Mouse (Mus musculus): Measurements from ENCODE around the gene Mras. TPM values are rescaled to one million over a fixed set of nuclear protein-coding genes. Genes with fewer than 3 reads are reported as not detected.

The Mras gene
- polyA plus RNA-seq, 1 experiment from 2014 or later = 56.8 TPM

- H3K9ac ChIP-seq (ENCODE audit: low read length) = no peak overlapping the region
- DNase-seq (ENCODE audit: low spot score) = no peak
- H3K9me3 ChIP-seq (replicated peaks; ENCODE audit: control insufficient read depth, low read length) = no peaks in the 10 kb centered on the region
- H3K4me3 ChIP-seq (ENCODE audit: low read depth, low read length) = no peak overlapping the region
- no peak for ATAC-seq
- WGBS = 67% methylated on average over 8 of the region's 8 CpGs
- no peak overlapping the region for H3K27ac ChIP-seq (ENCODE audit: low read depth, low read length)
- no peak overlapping the region for H3K4me2 ChIP-seq (ENCODE audit: low read length)
- H3K27me3 ChIP-seq (replicated peaks; ENCODE audit: control insufficient read depth, insufficient read depth, low read length) = no peaks in the 10 kb centered on the region
- H3K4me1 ChIP-seq (ENCODE audit: control insufficient read depth, insufficient read depth, low read length) = no peaks in the 10 kb centered on the region
- peaks cover 55% of the 10 kb centered on the region for H3K36me3 ChIP-seq (ENCODE audit: control insufficient read depth, insufficient read depth, low read length)
These were observed 47.7 kb downstream of the Mras start for GRCm38 (mm10) chr9:99389506-99389905.

DNA sequence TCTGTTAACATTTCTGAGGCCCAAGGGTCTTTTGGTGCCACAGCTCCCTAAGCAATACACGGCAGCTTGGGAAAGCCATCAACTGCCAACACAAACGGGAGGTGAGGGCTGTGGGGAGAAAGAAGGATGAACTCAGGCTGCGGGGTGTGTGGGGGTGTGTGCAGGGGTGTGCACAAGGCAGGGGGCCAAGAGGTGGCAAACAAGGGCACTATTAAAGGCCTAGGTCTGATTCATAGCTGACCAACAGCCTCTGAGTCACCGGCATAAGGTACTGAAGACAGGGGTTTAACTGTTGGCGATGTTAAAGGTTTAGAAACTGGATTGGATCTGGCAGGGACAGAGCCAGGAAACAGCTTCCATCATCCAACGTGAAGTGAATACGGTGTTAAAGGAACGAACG lies 48.3 kb downstream of the Mras start:
- Histone ChIP-seq H3K4me2 (ENCODE audit: low read length) (no peak overlapping the region), H3K27ac (ENCODE audit: low read depth, low read length) (peak overlapping the region; percentile 14; the same call in 1 of the 2 replicates), H3K4me3 (ENCODE audit: low read depth, low read length) (no peak overlapping the region), H3K9ac (ENCODE audit: low read length) (no peak overlapping the region), H3K27me3 (replicated peaks; ENCODE audit: control insufficient read depth, insufficient read depth, low read length) (no peaks in the 10 kb centered on the region), H3K4me1 (ENCODE audit: control insufficient read depth, insufficient read depth, low read length) (no peaks in the 10 kb centered on the region), H3K9me3 (replicated peaks; ENCODE audit: control insufficient read depth, low read length) (no peaks in the 10 kb centered on the region), H3K36me3 (ENCODE audit: control insufficient read depth, insufficient read depth, low read length) (peaks cover 55% of the 10 kb centered on the region)
- ATAC-seq (no peak), DNase-seq (ENCODE audit: low spot score) (no peak)
- WGBS = 80% methylated on average over 9 of the region's 9 CpGs

- H3K4me1 ChIP-seq (ENCODE audit: control insufficient read depth, insufficient read depth, low read length) = no peaks in the 10 kb centered on the region
- no peaks in the 10 kb centered on the region for H3K27me3 ChIP-seq (replicated peaks; ENCODE audit: control insufficient read depth, insufficient read depth, low read length)
- H3K9ac ChIP-seq (ENCODE audit: low read length) = no peak overlapping the region
- WGBS = 73% methylated on average over 5 of the region's 5 CpGs
- peaks cover 55% of the 10 kb centered on the region for H3K36me3 ChIP-seq (ENCODE audit: control insufficient read depth, insufficient read depth, low read length)
- no peaks in the 10 kb centered on the region for H3K9me3 ChIP-seq (replicated peaks; ENCODE audit: control insufficient read depth, low read length)
- no peak overlapping the region for H3K4me3 ChIP-seq (ENCODE audit: low read depth, low read length)
- H3K27ac ChIP-seq (ENCODE audit: low read depth, low read length) = no peak overlapping the region
- DNase-seq (ENCODE audit: low spot score) (no peak), ATAC-seq (no peak; the same call in 1 of the 2 replicates)
- H3K4me2 ChIP-seq (ENCODE audit: low read length) = no peak overlapping the region
These were observed 49.1 kb downstream of the Mras start for GRCm38 (mm10) chr9:99388078-99388477.

GRCm38 (mm10) chr9:99382556-99382955 lies 54.6 kb downstream of the Mras start:
- H3K9ac ChIP-seq (ENCODE audit: low read length) = no peak overlapping the region
- H3K4me2 ChIP-seq (ENCODE audit: low read length) = no peak overlapping the region
- 84% methylated on average over 9 of the region's 9 CpGs for WGBS
- no peaks in the 10 kb centered on the region for H3K4me1 ChIP-seq (ENCODE audit: control insufficient read depth, insufficient read depth, low read length)
- no peaks in the 10 kb centered on the region for H3K27me3 ChIP-seq (replicated peaks; ENCODE audit: control insufficient read depth, insufficient read depth, low read length)
- ATAC-seq (no peak), DNase-seq (ENCODE audit: low spot score) (no peak)
- H3K36me3 ChIP-seq (ENCODE audit: control insufficient read depth, insufficient read depth, low read length) = peaks cover 13% of the 10 kb centered on the region
- no peaks in the 10 kb centered on the region for H3K9me3 ChIP-seq (replicated peaks; ENCODE audit: control insufficient read depth, low read length)
- H3K4me3 ChIP-seq (ENCODE audit: low read depth, low read length) = no peak overlapping the region
- H3K27ac ChIP-seq (ENCODE audit: low read depth, low read length) = no peak overlapping the region

DNA sequence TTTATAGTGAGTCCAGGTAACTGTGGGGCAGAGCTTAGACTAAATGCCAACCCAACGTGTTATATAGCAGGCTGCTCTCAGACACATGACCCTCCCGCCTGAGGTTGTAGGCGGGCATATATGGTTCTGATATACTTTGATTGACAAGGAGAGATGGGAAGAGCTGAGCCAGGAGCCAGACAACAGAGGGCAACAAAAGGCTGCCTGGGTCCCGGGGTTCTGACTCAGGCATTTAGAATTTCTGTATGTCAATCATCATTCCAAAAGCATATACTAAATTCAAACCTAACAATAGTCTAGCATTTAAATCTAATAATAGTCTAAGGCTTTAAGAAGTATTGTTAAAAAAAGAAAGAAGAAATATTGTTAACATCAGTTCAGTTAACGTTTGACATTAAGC lies 58.0 kb downstream of the Mras start:
- ATAC-seq = no peak
- Histone ChIP-seq H3K9ac (ENCODE audit: low read length) (no peak overlapping the region), H3K9me3 (replicated peaks; ENCODE audit: control insufficient read depth, low read length) (no peaks in the 10 kb centered on the region), H3K27me3 (replicated peaks; ENCODE audit: control insufficient read depth, insufficient read depth, low read length) (no peaks in the 10 kb centered on the region), H3K27ac (ENCODE audit: low read depth, low read length) (no peak overlapping the region), H3K4me2 (ENCODE audit: low read length) (no peak overlapping the region), H3K4me1 (ENCODE audit: control insufficient read depth, insufficient read depth, low read length) (no peaks in the 10 kb centered on the region), H3K4me3 (ENCODE audit: low read depth, low read length) (no peak overlapping the region), H3K36me3 (ENCODE audit: control insufficient read depth, insufficient read depth, low read length) (no peaks in the 10 kb centered on the region)
- 67% methylated on average over 5 of the region's 5 CpGs for WGBS
- no peak for DNase-seq (ENCODE audit: low spot score)

DNA sequence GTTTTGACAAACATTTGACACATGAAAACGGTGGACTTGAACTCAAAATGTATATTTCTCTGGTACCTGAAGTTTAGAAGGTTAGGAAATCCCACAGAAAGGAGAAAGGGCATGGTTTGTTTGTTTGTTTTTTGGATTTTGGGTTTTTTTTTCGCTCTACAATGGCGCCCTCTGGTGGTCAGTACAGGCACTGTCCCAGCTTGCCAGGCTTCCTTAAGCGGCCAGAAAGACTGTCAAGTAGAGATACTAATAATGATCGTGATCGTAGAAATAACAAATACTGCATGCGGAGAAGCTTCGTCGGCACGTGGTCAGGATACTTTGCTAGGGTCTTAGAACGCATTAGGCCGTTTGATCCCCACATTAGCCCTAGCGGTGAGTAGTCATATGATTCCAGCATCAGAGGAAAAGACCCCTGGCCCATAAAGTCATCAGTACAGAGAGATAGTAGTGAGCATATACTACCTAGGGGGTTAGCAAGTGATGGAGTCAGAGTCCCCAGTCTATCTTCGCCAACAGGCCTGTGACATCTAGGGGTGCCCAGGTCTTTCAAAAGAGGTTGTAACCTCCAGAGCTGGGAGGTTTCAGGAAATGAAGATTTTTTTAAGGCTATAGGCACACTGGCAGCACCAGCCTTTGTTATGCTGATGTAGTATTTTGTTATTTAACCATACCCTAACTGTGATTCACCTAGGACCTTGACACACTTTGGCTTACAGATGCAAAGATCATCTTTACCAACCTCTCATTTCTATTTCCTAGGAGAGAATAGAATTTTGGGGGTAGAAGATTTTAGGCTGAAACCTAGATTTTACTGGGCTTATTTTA lies 60.4 kb downstream of the Mras start:
- Histone ChIP-seq H3K27ac (ENCODE audit: low read depth, low read length) (no peak overlapping the region), H3K9ac (ENCODE audit: low read length) (no peak overlapping the region), H3K4me2 (ENCODE audit: low read length) (no peak overlapping the region), H3K4me1 (ENCODE audit: control insufficient read depth, insufficient read depth, low read length) (no peaks in the 10 kb centered on the region), H3K36me3 (ENCODE audit: control insufficient read depth, insufficient read depth, low read length) (no peaks in the 10 kb centered on the region), H3K4me3 (ENCODE audit: low read depth, low read length) (no peak overlapping the region), H3K27me3 (replicated peaks; ENCODE audit: control insufficient read depth, insufficient read depth, low read length) (no peaks in the 10 kb centered on the region), H3K9me3 (replicated peaks; ENCODE audit: control insufficient read depth, low read length) (no peaks in the 10 kb centered on the region)
- 10% methylated on average over 14 of the region's 14 CpGs for WGBS
- ATAC-seq (peak; percentile 40; the same call in 1 of the 2 replicates), DNase-seq (ENCODE audit: low spot score) (peak; percentile 65)

GRCm38 (mm10) chr9:99368431-99368830 lies 68.8 kb downstream of the Mras start:
- WGBS = 87% methylated on average over 7 of the region's 7 CpGs
- no peak overlapping the region for H3K4me2 ChIP-seq (ENCODE audit: low read length)
- DNase-seq (ENCODE audit: low spot score) (no peak), ATAC-seq (no peak)
- no peak overlapping the region for H3K9ac ChIP-seq (ENCODE audit: low read length)
- H3K4me1 ChIP-seq (ENCODE audit: control insufficient read depth, insufficient read depth, low read length) = no peaks in the 10 kb centered on the region
- no peaks in the 10 kb centered on the region for H3K27me3 ChIP-seq (replicated peaks; ENCODE audit: control insufficient read depth, insufficient read depth, low read length)
- no peaks in the 10 kb centered on the region for H3K36me3 ChIP-seq (ENCODE audit: control insufficient read depth, insufficient read depth, low read length)
- no peak overlapping the region for H3K4me3 ChIP-seq (ENCODE audit: low read depth, low read length)
- no peak overlapping the region for H3K27ac ChIP-seq (ENCODE audit: low read depth, low read length)
- no peaks in the 10 kb centered on the region for H3K9me3 ChIP-seq (replicated peaks; ENCODE audit: control insufficient read depth, low read length)

DNA sequence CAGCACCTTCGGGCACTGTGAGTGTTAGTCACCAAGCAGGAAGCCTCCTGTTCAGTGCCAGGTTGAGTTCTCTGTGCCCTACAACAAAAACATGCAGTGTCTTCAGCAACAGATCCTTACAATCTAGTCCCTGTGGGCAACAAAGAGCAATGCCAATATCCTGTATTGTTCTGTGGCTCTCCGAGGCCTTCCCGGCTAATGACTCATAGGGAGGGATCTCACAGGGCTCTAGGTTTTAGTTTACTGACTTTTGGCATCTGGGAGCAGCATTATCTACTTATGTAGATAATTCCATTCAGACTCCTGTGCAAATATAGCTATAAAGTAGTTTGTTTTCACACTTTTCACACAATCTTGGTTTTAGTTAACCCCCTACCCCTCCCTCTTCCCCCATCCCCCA lies 71.3 kb downstream of the Mras start:
- Histone ChIP-seq H3K4me3 (ENCODE audit: low read depth, low read length) (no peak overlapping the region), H3K9ac (ENCODE audit: low read length) (no peak overlapping the region), H3K4me1 (ENCODE audit: control insufficient read depth, insufficient read depth, low read length) (no peaks in the 10 kb centered on the region), H3K27ac (ENCODE audit: low read depth, low read length) (no peak overlapping the region), H3K36me3 (ENCODE audit: control insufficient read depth, insufficient read depth, low read length) (no peaks in the 10 kb centered on the region), H3K4me2 (ENCODE audit: low read length) (no peak overlapping the region), H3K9me3 (replicated peaks; ENCODE audit: control insufficient read depth, low read length) (no peaks in the 10 kb centered on the region), H3K27me3 (replicated peaks; ENCODE audit: control insufficient read depth, insufficient read depth, low read length) (no peaks in the 10 kb centered on the region)
- DNase-seq (ENCODE audit: low spot score) (no peak), ATAC-seq (no peak)
- WGBS = 75% methylated on average over 3 of the region's 3 CpGs

- H3K27ac ChIP-seq (ENCODE audit: low read depth, low read length) = no peak overlapping the region
- H3K4me3 ChIP-seq (ENCODE audit: low read depth, low read length) = no peak overlapping the region
- DNase-seq (ENCODE audit: low spot score) = no peak
These were observed 74.1 kb downstream of the Mras start for GRCm38 (mm10) chr9:99363076-99363475.

More at GRCm38 (mm10) chr9:99363076-99363475, 74.1 kb downstream of the Mras start:
- Histone ChIP-seq H3K4me1 (ENCODE audit: control insufficient read depth, insufficient read depth, low read length) (peaks cover 2% of the 10 kb centered on the region; the same call in 1 of the 2 replicates), H3K36me3 (ENCODE audit: control insufficient read depth, insufficient read depth, low read length) (no peaks in the 10 kb centered on the region), H3K9me3 (replicated peaks; ENCODE audit: control insufficient read depth, low read length) (no peaks in the 10 kb centered on the region), H3K4me2 (ENCODE audit: low read length) (no peak overlapping the region), H3K9ac (ENCODE audit: low read length) (no peak overlapping the region), H3K27me3 (replicated peaks; ENCODE audit: control insufficient read depth, insufficient read depth, low read length) (peaks cover 4% of the 10 kb centered on the region)
- WGBS = 72% methylated on average over 8 of the region's 8 CpGs
- no peak for ATAC-seq

Data from forebrain, embryonic 14.5 days (tissue).